Mouse (Mus musculus) mesoderm, embryonic 11.5 days (tissue): ENCODE results near the gene Adcyap1r1.
A peak's percentile ranks its signal among the peaks of the same experiment; 100 is the strongest.

ENCODE experiments used
- DNase-seq: peaks from one replicate; pipeline ENCODE4 v3.0.0-alpha.2; 2012; ENCODE audit warnings: low read depth, low spot score

The Adcyap1r1 gene

GRCm38 (mm10) chr6:55448976-55449678 lies 2.7 kb upstream of the Adcyap1r1 start:
- DNase-seq = no peak

- no peak for DNase-seq
Measured at GRCm38 (mm10) chr6:55452381-55452780, 603 bp downstream of the Adcyap1r1 start.

- no peak for DNase-seq
Measured at GRCm38 (mm10) chr6:55453548-55453947, 1.8 kb downstream of the Adcyap1r1 start.

- no peak for DNase-seq
Measured at GRCm38 (mm10) chr6:55455641-55456040, 3.9 kb downstream of the Adcyap1r1 start.

- DNase-seq = no peak
Measured at GRCm38 (mm10) chr6:55457727-55458126, 5.9 kb downstream of the Adcyap1r1 start.

- DNase-seq = no peak
Measured at GRCm38 (mm10) chr6:55458156-55458555, 6.4 kb downstream of the Adcyap1r1 start.

GRCm38 (mm10) chr6:55459545-55460397 lies 8.0 kb downstream of the Adcyap1r1 start:
- no peak for DNase-seq

- no peak for DNase-seq
Measured at GRCm38 (mm10) chr6:55461141-55461540, 9.4 kb downstream of the Adcyap1r1 start.

- DNase-seq = no peak
Measured at GRCm38 (mm10) chr6:55461678-55462077, 9.9 kb downstream of the Adcyap1r1 start.

- DNase-seq = no peak
Measured at GRCm38 (mm10) chr6:55462394-55462793, 10.6 kb downstream of the Adcyap1r1 start.

GRCm38 (mm10) chr6:55463966-55464365 lies 12.2 kb downstream of the Adcyap1r1 start:
- no peak for DNase-seq

- no peak for DNase-seq
Measured at GRCm38 (mm10) chr6:55465311-55465710, 13.5 kb downstream of the Adcyap1r1 start.

GRCm38 (mm10) chr6:55466301-55466761 lies 14.6 kb downstream of the Adcyap1r1 start:
- DNase-seq = peak; percentile 16

- DNase-seq = no peak
Measured at GRCm38 (mm10) chr6:55470691-55471090, 18.9 kb downstream of the Adcyap1r1 start.

GRCm38 (mm10) chr6:55472381-55472780 lies 20.6 kb downstream of the Adcyap1r1 start:
- no peak for DNase-seq

GRCm38 (mm10) chr6:55480988-55481387 lies 29.2 kb downstream of the Adcyap1r1 start:
- DNase-seq = no peak

- no peak for DNase-seq
Measured at GRCm38 (mm10) chr6:55482471-55482870, 30.7 kb downstream of the Adcyap1r1 start.

GRCm38 (mm10) chr6:55483360-55483759 lies 31.6 kb downstream of the Adcyap1r1 start:
- DNase-seq = no peak

GRCm38 (mm10) chr6:55484224-55484623 lies 32.4 kb downstream of the Adcyap1r1 start:
- peak; percentile 21 for DNase-seq

GRCm38 (mm10) chr6:55485216-55485615 lies 33.4 kb downstream of the Adcyap1r1 start:
- DNase-seq = no peak

- DNase-seq = no peak
Measured at GRCm38 (mm10) chr6:55487726-55488125, 35.9 kb downstream of the Adcyap1r1 start.

- DNase-seq = no peak
Measured at GRCm38 (mm10) chr6:55496201-55496600, 44.4 kb downstream of the Adcyap1r1 start.

- no peak for DNase-seq
Measured at GRCm38 (mm10) chr6:55498753-55499152, 47.0 kb downstream of the Adcyap1r1 start.
